ENCODE assay signal across 8 mouse cellular contexts in the genomic region with DNA sequence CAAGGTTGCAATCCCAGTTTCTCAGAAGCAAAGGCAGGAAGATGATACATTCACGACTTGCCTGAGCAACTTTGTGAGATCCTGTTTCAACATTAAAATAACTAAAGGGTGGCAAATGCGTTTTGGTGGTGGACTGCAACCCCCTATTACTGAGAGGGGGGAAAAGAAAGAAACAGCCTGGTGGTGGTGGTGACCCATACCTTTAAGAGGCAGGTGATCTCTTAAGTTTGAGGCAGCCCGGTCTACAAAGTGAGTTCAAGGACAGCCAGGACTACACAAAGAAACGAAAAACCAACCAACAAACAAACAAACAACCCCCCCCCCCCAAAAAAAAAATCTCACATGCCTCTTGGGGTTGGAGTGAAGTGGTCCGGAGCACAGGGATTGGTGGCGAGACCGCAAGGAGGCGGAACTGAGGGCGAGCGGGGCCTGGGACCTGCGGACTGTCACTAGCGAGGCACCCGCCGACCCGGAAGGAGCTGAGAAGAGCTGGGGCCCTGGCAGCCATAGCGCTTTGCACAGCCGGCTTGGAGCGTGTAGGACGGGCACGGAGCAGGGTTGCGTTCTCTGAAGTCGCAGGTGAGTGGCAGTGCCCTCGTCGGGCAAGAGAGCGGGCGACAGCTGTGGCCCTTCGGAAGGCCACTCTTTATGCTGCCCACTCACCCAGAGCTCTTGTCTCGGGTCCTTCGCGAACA. TPM values are rescaled to one million over a fixed set of nuclear protein-coding genes. Genes with fewer than 3 reads are reported as not detected.
DNase-seq lines count a peak whose midpoint lies in the region; ATAC-seq and TF ChIP-seq lines count a peak whose summit lies in the region.

A gene (minus strand): TSS at position 422 of the 695 bp plus-strand sequence.
A gene (plus strand): TSS at position 475 of the 695 bp plus-strand sequence.

- 2% methylated on average over 30 of the region's 30 CpGs for WGBS in forebrain, embryonic 16.5 days
- 2% methylated on average over 30 of the region's 30 CpGs for WGBS in lung, adult 2 months
- under 1% methylated on average over 30 of the region's 30 CpGs for WGBS in neural tube, embryonic 15.5 days

- peak within 1 kb of the TSS; percentile 82 to 83 for H3K4me3 ChIP-seq in MEL (ENCODE audit: control insufficient read depth in 1 of 2, insufficient read depth in 1 of 2, low read depth in 2 of 2, low read length in 2 of 2)
- H3K4me3 ChIP-seq in forebrain, embryonic 16.5 days (replicated peaks; ENCODE audit: low read length): peak within 1 kb of the TSS; percentile 83
- H3K4me3 ChIP-seq in lung, adult 2 months (replicated peaks; ENCODE audit: extremely low read depth, low read depth, low read length): peak within 1 kb of the TSS; percentile 96
- H3K4me3 ChIP-seq in neural tube, embryonic 15.5 days (replicated peaks): peak within 1 kb of the TSS; percentile 60

- H3K9ac ChIP-seq in MEL (ENCODE audit: control insufficient read depth, low read depth, low read length, poor library complexity, severe bottlenecking): peak within 1 kb of the TSS; percentile 82
- H3K9ac ChIP-seq in forebrain, embryonic 16.5 days (replicated peaks; ENCODE audit: low read depth, low read length): peak within 1 kb of the TSS; percentile 84
- peak within 1 kb of the TSS; percentile 63 for H3K9ac ChIP-seq in neural tube, embryonic 15.5 days (replicated peaks)

- intact Hi-C loops in heart, postnatal 25 days (cut with DNase I): no loop called here

- H3K9me3 ChIP-seq in MEL (replicated peaks; ENCODE audit: insufficient read depth, low read length): no peaks in the 10 kb centered on the region
- no peaks in the 10 kb centered on the region for H3K9me3 ChIP-seq in forebrain, embryonic 16.5 days (ENCODE audit: control insufficient read depth, low read length)
- H3K9me3 ChIP-seq in neural tube, embryonic 15.5 days (replicated peaks): no peaks in the 10 kb centered on the region

- H3K36me3 ChIP-seq in MEL (ENCODE audit: control insufficient read depth in 1 of 2, insufficient read depth in 2 of 2, low read length in 2 of 2): peaks cover 0 to 22% of the 10 kb centered on the region in 2 experiments; a peak in 2 of 4 replicates
- no peaks in the 10 kb centered on the region for H3K36me3 ChIP-seq in forebrain, embryonic 16.5 days (ENCODE audit: control insufficient read depth, insufficient read depth)
- H3K36me3 ChIP-seq in neural tube, embryonic 15.5 days: no peaks in the 10 kb centered on the region

- peaks cover 38% of the 10 kb centered on the region for H3K79me2 ChIP-seq in MEL (ENCODE audit: control insufficient read depth, insufficient read depth, low read length, poor library complexity)

- peak; percentile 77 to 90; a peak in 3 of 4 replicates for TF ChIP-seq POLR2A in MEL (IDR thresholded peaks at IDR 0.05; ENCODE audit: control insufficient read depth in 1 of 2, insufficient read depth in 1 of 2, low read depth in 1 of 2, low read length in 2 of 2, poor library complexity in 1 of 2)
- TF ChIP-seq POLR2A in lung, adult 2 months (IDR thresholded peaks at IDR 0.05; ENCODE audit: borderline replicate concordance, extremely low read depth, low read depth, low read length): peak; percentile 87; the same call in 1 of the 2 replicates

- H3K4me1 ChIP-seq in MEL (ENCODE audit: control insufficient read depth in 1 of 2, insufficient read depth in 2 of 2, low read length in 2 of 2): peaks cover 5 to 17% of the 10 kb centered on the region in 2 experiments
- H3K4me1 ChIP-seq in forebrain, embryonic 16.5 days (replicated peaks; ENCODE audit: control insufficient read depth, insufficient read depth, low read length): peaks cover 11% of the 10 kb centered on the region
- peaks cover 10% of the 10 kb centered on the region for H3K4me1 ChIP-seq in lung, adult 2 months (ENCODE audit: control insufficient read depth, insufficient read depth, low read length)
- H3K4me1 ChIP-seq in neural tube, embryonic 15.5 days: peaks cover 20% of the 10 kb centered on the region

- peak; percentile 98 for ATAC-seq in forebrain, embryonic 16.5 days
- ATAC-seq in neural tube, embryonic 15.5 days (ENCODE audit: low FRiP score): peak; percentile 92

- TF ChIP-seq CTCF in MEL (IDR thresholded peaks at IDR 0.05 in 2 of 3, conservative IDR thresholded peaks at IDR 0.05 in 1 of 3; ENCODE audit: control insufficient read depth in 1 of 3, insufficient read depth in 1 of 3, low read depth in 2 of 3, low read length in 3 of 3, poor library complexity in 1 of 3, severe bottlenecking in 1 of 3): no peak
- no peak for TF ChIP-seq CTCF in lung, adult 2 months (IDR thresholded peaks at IDR 0.05; ENCODE audit: insufficient read depth, low read length)

- TF ChIP-seq RAD21 in MEL (IDR thresholded peaks at IDR 0.05; ENCODE audit: low read depth, low read length): no peak

- peak; percentile 96 for DNase-seq in MEL (ENCODE audit: low read depth, low spot score)
- DNase-seq in cerebellum, adult 18-20 months: peak; percentile 79 to 88
- peak; percentile 62 for DNase-seq in heart, postnatal 25 days (ENCODE audit: low spot score)
- DNase-seq in layer of hippocampus, adult 18-20 months (ENCODE audit: low spot score in 2 of 2): peak; percentile 74 to 86
- peak; percentile 77 for DNase-seq in lung, adult 2 months
- peak; percentile 88 for DNase-seq in testis, postnatal 10 days (ENCODE audit: low spot score)

- TF ChIP-seq EP300 in MEL (IDR thresholded peaks at IDR 0.05; ENCODE audit: low read depth in 1 of 2, low read length in 2 of 2): peak in 1 of 2 experiments; percentile 33; a peak in 1 of 4 replicates

- H3K4me2 ChIP-seq in forebrain, embryonic 16.5 days (ENCODE audit: low read length): peak within 1 kb of the TSS; percentile 98
- peak within 1 kb of the TSS; percentile 91 for H3K4me2 ChIP-seq in neural tube, embryonic 15.5 days

- no peaks in the 10 kb centered on the region for H3K27me3 ChIP-seq in MEL (ENCODE audit: control insufficient read depth in 1 of 2, insufficient read depth in 2 of 2, low read length in 2 of 2)
- H3K27me3 ChIP-seq in forebrain, embryonic 16.5 days (replicated peaks; ENCODE audit: control insufficient read depth, insufficient read depth, low read length): peaks cover 4% of the 10 kb centered on the region; the same call in 1 of the 2 replicates
- H3K27me3 ChIP-seq in neural tube, embryonic 15.5 days (replicated peaks): 0 out of 2 replicates have a peak, but pooled peaks cover 9% of the 10 kb centered on the region

- no peak within 1 kb of the TSS for H3K27ac ChIP-seq in MEL (ENCODE audit: control insufficient read depth, low read depth, low read length)
- H3K27ac ChIP-seq in forebrain, embryonic 16.5 days (ENCODE audit: low read length): no peak within 1 kb of the TSS
- H3K27ac ChIP-seq in neural tube, embryonic 15.5 days (replicated peaks): 0 out of 2 replicates have a peak within 1 kb of the TSS, but pooled peaks have one; percentile 1

TF ChIP-seq in MEL, 35 proteins besides CTCF, POLR2A, EP300 and RAD21 (continues in another document):
- no peak for TF ChIP-seq TAL1 (IDR thresholded peaks at IDR 0.05; ENCODE audit: low read length)
- peak; percentile 61 for TF ChIP-seq ZNF384 (IDR thresholded peaks at IDR 0.05; ENCODE audit: low read depth, low read length)
- no peak for TF ChIP-seq MEF2A (IDR thresholded peaks at IDR 0.05; ENCODE audit: extremely low read depth, insufficient replicate concordance, low read depth, low read length, poor library complexity, severe bottlenecking)
- TF ChIP-seq USF2 (IDR thresholded peaks at IDR 0.05; ENCODE audit: borderline replicate concordance in 1 of 2, insufficient read depth in 1 of 2, low read depth in 1 of 2, low read length in 2 of 2): no peak
- peak; percentile 78; the same call in 1 of the 2 replicates for TF ChIP-seq POLR2AphosphoS2 (IDR thresholded peaks at IDR 0.05; ENCODE audit: low read length)
- peak; percentile 97 for TF ChIP-seq SIN3A (IDR thresholded peaks at IDR 0.05; ENCODE audit: low read length)
- peak; percentile 97 for TF ChIP-seq MXI1 (IDR thresholded peaks at IDR 0.05; ENCODE audit: low read depth, low read length)
- no peak for TF ChIP-seq E2F4 (IDR thresholded peaks at IDR 0.05; ENCODE audit: borderline replicate concordance, low read depth, low read length)
- no peak for TF ChIP-seq GABPA (IDR thresholded peaks at IDR 0.05; ENCODE audit: low read depth, low read length)
- TF ChIP-seq MYB (IDR thresholded peaks at IDR 0.05; ENCODE audit: low read depth, low read length): no peak
- peak; percentile 39; the same call in 1 of the 2 replicates for TF ChIP-seq NRF1 (IDR thresholded peaks at IDR 0.05; ENCODE audit: insufficient read depth, low read depth, low read length, poor library complexity, severe bottlenecking)
- TF ChIP-seq CHD2 (IDR thresholded peaks at IDR 0.05; ENCODE audit: low read length): peak; percentile 76
- TF ChIP-seq HCFC1 (IDR thresholded peaks at IDR 0.05; ENCODE audit: low read depth, low read length): peak; percentile 97
- no peak; the same call in 1 of the 2 replicates for TF ChIP-seq GATA1 (IDR thresholded peaks at IDR 0.05; ENCODE audit: low read depth, low read length)
- peak; percentile 88 for TF ChIP-seq TCF12 (IDR thresholded peaks at IDR 0.05; ENCODE audit: low read depth, low read length)
- peak; percentile 9; the same call in 1 of the 2 replicates for TF ChIP-seq ZC3H11A (IDR thresholded peaks at IDR 0.05; ENCODE audit: low read depth, low read length)
- peak; percentile 65 for TF ChIP-seq USF1 (IDR thresholded peaks at IDR 0.05; ENCODE audit: low read depth, low read length)
- no peak for TF ChIP-seq MAFK (IDR thresholded peaks at IDR 0.05; ENCODE audit: borderline replicate concordance, low read depth, low read length)

RNA-seq across cellular contexts. Expression of the first gene that starts in this region (rescaled TPM):
- 5.3 TPM in 2 replicates for total RNA-seq in MEL (2012; rRNA removed)
- 10 to 100 TPM; 14.1 to 38.2 TPM for polyA plus RNA-seq in MEL (2012; ENCODE audit: insufficient read depth in 1 of 2, insufficient read length in 2 of 2, low read depth in 1 of 2, low replicate concordance in 2 of 2, missing spikeins in 1 of 2)
- polyA plus RNA-seq in forebrain, embryonic 16.5 days (2015; fragmentation: Nextera tagmentation; extraction: Ambion mirVana): 11.8 and 14.6 TPM in 2 replicates
- total RNA-seq in heart, postnatal 25 days (2021): 10 to 100 TPM; 16.3 to 16.7 TPM
- 10 to 100 TPM; 17.8 to 19.4 TPM for total RNA-seq in layer of hippocampus, adult 18-20 months (2021)
- 11.9 and 12.9 TPM in 2 replicates for polyA plus RNA-seq in lung, adult 2 months (2012; rRNA removed)
- 14.7 and 16.0 TPM in 2 replicates for polyA plus RNA-seq in neural tube, embryonic 15.5 days (2015; fragmentation: Nextera tagmentation; extraction: Ambion mirVana)

RNA-seq across cellular contexts. Expression of the second gene that starts in this region (rescaled TPM):
- 99.0 and 104 TPM in 2 replicates for total RNA-seq in MEL (2012; rRNA removed)
- polyA plus RNA-seq in MEL (2012; ENCODE audit: insufficient read depth in 1 of 2, insufficient read length in 2 of 2, low read depth in 1 of 2, low replicate concordance in 2 of 2, missing spikeins in 1 of 2): 100 to 1,000 TPM in 1 of 2 experiments, not detected in 1; 124 TPM
- polyA plus RNA-seq in forebrain, embryonic 16.5 days (2015; fragmentation: Nextera tagmentation; extraction: Ambion mirVana): 158 and 160 TPM in 2 replicates
- total RNA-seq in heart, postnatal 25 days (2021): 100 to 1,000 TPM; 128 to 129 TPM
- total RNA-seq in layer of hippocampus, adult 18-20 months (2021): 10 to 100 TPM; 64.5 to 65.9 TPM
- 13.1 and 24.9 TPM in 2 replicates for polyA plus RNA-seq in lung, adult 2 months (2012; rRNA removed)
- polyA plus RNA-seq in neural tube, embryonic 15.5 days (2015; fragmentation: Nextera tagmentation; extraction: Ambion mirVana): 207 and 237 TPM in 2 replicates
